Mouse (Mus musculus) kidney, postnatal 0 days (tissue): ENCODE measurements around the gene Gabrb3. TPM values are rescaled to one million over a fixed set of nuclear protein-coding genes. Genes with fewer than 3 reads are reported as not detected.

Experiments
- ATAC-seq: fragments of 200-750 bp; cut with Nextera tagmentation; replicated peaks from 2 replicates; pipeline ENCODE4 v1.8.0; 2017; ENCODE audit warnings: low read depth, moderate number of reproducible peaks, moderate TSS enrichment, moderate library complexity; ENCODE audit not compliant: low FRiP score
- DNase-seq: peaks from one replicate; pipeline ENCODE4 v3.0.0-alpha.2; 2016; ENCODE audit warnings: low spot score
- H3K27ac ChIP-seq: fragments of 300-500 bp; sonication (generic); 2 replicates; pipeline ENCODE4 v1.5.1; 2014; ENCODE audit warnings: mild to moderate bottlenecking
- H3K27me3 ChIP-seq: fragments of 300-500 bp; sonication (generic); 2 replicates; pipeline ENCODE4 v1.6.1; 2014; ENCODE audit warnings: low read length, mixed read lengths; ENCODE audit not compliant: insufficient read depth
- H3K36me3 ChIP-seq: fragments of 300-500 bp; sonication (generic); 2 replicates; pipeline ENCODE4 v1.6.1; 2014; ENCODE audit warnings: low read length, mixed read lengths; ENCODE audit not compliant: insufficient read depth
- H3K4me1 ChIP-seq: fragments of 300-500 bp; sonication (generic); replicated peaks from 2 replicates; pipeline ENCODE4 v1.6.1; 2014; ENCODE audit warnings: antibody characterized with exemption, low read length, mixed read lengths; ENCODE audit not compliant: insufficient read depth
- H3K4me2 ChIP-seq: fragments of 300-500 bp; sonication (generic); 2 replicates; pipeline ENCODE4 v1.6.1; 2014; ENCODE audit warnings: mild to moderate bottlenecking, low read length, moderate library complexity, mixed read lengths
- H3K4me3 ChIP-seq: fragments of 300-500 bp; sonication (generic); replicated peaks from 2 replicates; pipeline ENCODE4 v1.5.1; 2014; ENCODE audit warnings: low read depth, low read length
- H3K9ac ChIP-seq: fragments of 300-500 bp; sonication (generic); 2 replicates; pipeline ENCODE4 v1.6.1; 2014; ENCODE audit warnings: low read depth, low read length
- H3K9me3 ChIP-seq: fragments of 300-500 bp; sonication (generic); replicated peaks from 2 replicates; pipeline ENCODE4 v1.6.1; 2016; ENCODE audit warnings: low read length, inconsistent platforms, mixed read lengths
- CTCF ChIP-seq: IDR thresholded peaks from 2 replicates; pipeline ENCODE4 v1.5.1; 2016; ENCODE audit warnings: antibody characterized with exemption, low read depth, mild to moderate bottlenecking, moderate library complexity
- whole genome bisulfite sequencing: fragments of 180-500 bp; shearing (Covaris S2); extraction: QIAGEN DNeasy Blood & Tissue Kit; methylation state at CpG from one replicate; pipeline ENCODE4 v1.1.7; 2014; 5-methylcytosine and 5-hydroxymethylcytosine counted together
- polyA plus RNA-seq: library from polyadenylated mRNA; unstranded; fragments of >200 nt; fragmentation: Nextera tagmentation; extraction: Ambion mirVana; gene quantifications from 2 replicates; pipeline ENCODE4 v1.2.1, GENCODE M21; 2015

The Gabrb3 gene
- polyA plus RNA-seq, 1 experiment from 2014 or later = 0.47 TPM

DNA sequence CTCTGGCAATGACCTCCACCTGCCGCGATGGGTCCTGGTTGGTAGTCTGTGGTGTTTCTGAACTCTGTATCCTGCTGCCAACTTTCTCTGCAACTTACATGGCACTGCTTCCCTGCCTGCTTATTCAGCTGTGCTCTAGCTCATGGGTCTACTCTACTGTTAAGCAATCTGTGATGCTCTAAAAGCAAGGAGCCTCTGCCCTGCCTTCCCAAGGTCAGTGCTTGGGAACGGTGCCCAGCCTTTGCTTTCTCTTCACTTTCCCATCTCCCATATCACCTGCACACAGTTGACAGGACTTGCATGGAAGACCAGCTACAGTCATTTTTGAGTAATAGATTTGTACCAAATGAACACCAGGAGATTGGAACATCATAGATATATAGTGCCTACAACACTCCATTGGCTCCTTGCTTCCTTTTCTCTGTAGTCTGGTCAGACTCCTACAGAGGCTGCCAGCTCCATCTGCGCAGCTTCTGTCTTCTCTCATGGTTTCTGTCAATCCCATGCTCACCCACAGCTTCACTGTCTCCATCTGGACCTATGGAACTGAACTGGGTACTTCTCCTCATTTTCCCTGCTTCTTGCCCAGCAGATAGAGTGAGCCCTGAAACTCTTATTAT, 228.8 kb downstream of the Gabrb3 start:
- Histone ChIP-seq H3K36me3 (no peaks in the 10 kb centered on the region), H3K9me3 (no peaks in the 10 kb centered on the region), H3K27me3 (no peaks in the 10 kb centered on the region), H3K27ac (no peak overlapping the region), H3K9ac (no peak overlapping the region), H3K4me3 (no peak overlapping the region), H3K4me1 (no peaks in the 10 kb centered on the region), H3K4me2 (no peak overlapping the region)
- DNase-seq = no peak
- no peak for TF ChIP-seq CTCF
- WGBS = 92% methylated on average over 4 of the region's 4 CpGs
- no peak for ATAC-seq

GRCm38 (mm10) chr7:57677352-57677751, 257.9 kb downstream of the Gabrb3 start:
- Histone ChIP-seq H3K9ac (no peak overlapping the region), H3K4me2 (no peak overlapping the region), H3K36me3 (no peaks in the 10 kb centered on the region), H3K27me3 (no peaks in the 10 kb centered on the region), H3K4me3 (no peak overlapping the region), H3K9me3 (no peaks in the 10 kb centered on the region), H3K27ac (no peak overlapping the region), H3K4me1 (no peaks in the 10 kb centered on the region)
- 90% methylated on average over 6 of the region's 6 CpGs for WGBS
- ATAC-seq (no peak), DNase-seq (no peak)
- TF ChIP-seq CTCF = no peak

DNA sequence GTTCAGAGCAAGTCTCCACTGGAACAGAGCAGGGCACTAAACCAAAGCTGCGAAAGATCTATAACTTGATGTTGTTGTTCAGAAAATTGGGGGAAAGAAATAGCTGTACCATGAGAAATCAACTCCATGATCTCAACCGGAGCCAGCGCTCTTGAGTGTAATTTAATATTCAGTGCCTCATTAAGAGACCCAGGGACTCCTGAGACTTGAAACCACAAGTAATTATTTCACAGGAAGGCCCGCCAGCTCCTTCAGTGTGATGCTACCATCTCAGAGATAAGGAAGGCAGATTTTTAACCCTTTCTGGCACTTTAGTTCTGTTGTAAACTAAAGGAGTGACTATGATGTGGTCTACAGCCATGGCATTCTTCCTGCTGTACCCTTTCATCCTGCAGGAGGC, 270.3 kb downstream of the Gabrb3 start:
- H3K9ac ChIP-seq = no peak overlapping the region
- H3K36me3 ChIP-seq = no peaks in the 10 kb centered on the region
- no peak overlapping the region for H3K4me2 ChIP-seq
- TF ChIP-seq CTCF = peak; percentile 6; the same call in 1 of the 2 replicates
- 42% methylated on average over 4 of the region's 4 CpGs for WGBS
- no peak overlapping the region for H3K4me3 ChIP-seq
- no peak overlapping the region for H3K27ac ChIP-seq
- no peaks in the 10 kb centered on the region for H3K4me1 ChIP-seq
- DNase-seq (no peak), ATAC-seq (no peak)
- H3K9me3 ChIP-seq = no peaks in the 10 kb centered on the region
- no peaks in the 10 kb centered on the region for H3K27me3 ChIP-seq

GRCm38 (mm10) chr7:57700370-57700769, 280.9 kb downstream of the Gabrb3 start:
- Histone ChIP-seq H3K4me1 (no peaks in the 10 kb centered on the region), H3K9ac (no peak overlapping the region), H3K4me2 (no peak overlapping the region), H3K27ac (no peak overlapping the region), H3K27me3 (no peaks in the 10 kb centered on the region), H3K9me3 (no peaks in the 10 kb centered on the region), H3K4me3 (no peak overlapping the region), H3K36me3 (no peaks in the 10 kb centered on the region)
- no peak for DNase-seq
- no peak for ATAC-seq
- 82% methylated on average over 7 of the region's 7 CpGs for WGBS
- no peak for TF ChIP-seq CTCF

DNA sequence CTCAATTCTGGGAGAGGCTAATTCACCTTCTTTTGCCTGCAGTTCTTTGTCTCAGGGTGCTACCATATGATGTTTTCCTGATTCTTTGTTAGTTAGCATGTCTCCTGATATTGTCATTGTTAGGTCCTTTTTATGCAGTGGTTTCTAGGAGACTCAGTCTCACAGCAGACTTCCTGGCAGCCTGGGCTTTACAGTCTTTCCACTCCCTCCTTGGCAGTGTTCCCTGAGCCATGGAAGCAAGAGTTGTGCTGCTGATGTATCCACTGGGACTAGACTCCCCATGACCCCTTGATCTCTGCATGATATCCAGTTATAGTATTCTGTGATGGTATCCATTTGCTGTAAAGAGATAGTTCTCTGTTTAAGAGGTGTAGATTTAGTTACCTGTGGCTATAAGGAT, 281.6 kb downstream of the Gabrb3 start:
- ATAC-seq = no peak
- H3K9ac ChIP-seq = no peak overlapping the region
- H3K27ac ChIP-seq = no peak overlapping the region
- no peaks in the 10 kb centered on the region for H3K9me3 ChIP-seq
- no peak for TF ChIP-seq CTCF
- no peaks in the 10 kb centered on the region for H3K4me1 ChIP-seq
- no peak overlapping the region for H3K4me3 ChIP-seq
- no peak for DNase-seq
- no peaks in the 10 kb centered on the region for H3K27me3 ChIP-seq
- H3K36me3 ChIP-seq = no peaks in the 10 kb centered on the region
- no peak overlapping the region for H3K4me2 ChIP-seq

GRCm38 (mm10) chr7:57703580-57703979, 284.1 kb downstream of the Gabrb3 start:
- Histone ChIP-seq H3K27me3 (no peaks in the 10 kb centered on the region), H3K4me2 (no peak overlapping the region), H3K4me3 (no peak overlapping the region), H3K9me3 (no peaks in the 10 kb centered on the region), H3K36me3 (no peaks in the 10 kb centered on the region), H3K27ac (no peak overlapping the region), H3K4me1 (no peaks in the 10 kb centered on the region), H3K9ac (no peak overlapping the region)
- ATAC-seq = no peak
- 48% methylated on average over 1 of the region's 1 CpGs for WGBS
- no peak for TF ChIP-seq CTCF
- no peak for DNase-seq

GRCm38 (mm10) chr7:57706092-57706491, 286.6 kb downstream of the Gabrb3 start:
- TF ChIP-seq CTCF = no peak
- ATAC-seq = no peak
- DNase-seq = no peak

More at GRCm38 (mm10) chr7:57706092-57706491, 286.6 kb downstream of the Gabrb3 start:
- no peaks in the 10 kb centered on the region for H3K36me3 ChIP-seq
- no peaks in the 10 kb centered on the region for H3K27me3 ChIP-seq
- H3K4me3 ChIP-seq = no peak overlapping the region
- H3K4me1 ChIP-seq = no peaks in the 10 kb centered on the region
- H3K9ac ChIP-seq = no peak overlapping the region
- 93% methylated on average over 6 of the region's 6 CpGs for WGBS
- no peak overlapping the region for H3K4me2 ChIP-seq
- H3K27ac ChIP-seq = no peak overlapping the region
- H3K9me3 ChIP-seq = no peaks in the 10 kb centered on the region
